Mouse (Mus musculus) gonadal fat pad, adult 2 months (tissue): ENCODE measurements around the gene Lemd1. TPM values are rescaled to one million over a fixed set of nuclear protein-coding genes. Genes with fewer than 3 reads are reported as not detected.
A peak's percentile ranks its signal among the peaks of the same experiment; 100 is the strongest.
"Not testable (repeated sequence)": the region's sequence is repeated elsewhere in the genome, so short reads cannot be mapped to it uniquely, and the experiment has no call there.

Experiments used
- DNase-seq: peaks from one replicate; pipeline ENCODE4 v3.0.0-alpha.2; 2012; ENCODE audit warnings: low read depth
- polyA plus RNA-seq: library from polyadenylated mRNA; depleted of rRNA; stranded (reverse); fragments of >200 nt; gene quantifications from 2 replicates; pipeline ENCODE4 v1.2.3, GENCODE M21; 2012; rRNA removed

The Lemd1 gene
- 1.1 and 1.4 TPM in 2 replicates for polyA plus RNA-seq

DNA sequence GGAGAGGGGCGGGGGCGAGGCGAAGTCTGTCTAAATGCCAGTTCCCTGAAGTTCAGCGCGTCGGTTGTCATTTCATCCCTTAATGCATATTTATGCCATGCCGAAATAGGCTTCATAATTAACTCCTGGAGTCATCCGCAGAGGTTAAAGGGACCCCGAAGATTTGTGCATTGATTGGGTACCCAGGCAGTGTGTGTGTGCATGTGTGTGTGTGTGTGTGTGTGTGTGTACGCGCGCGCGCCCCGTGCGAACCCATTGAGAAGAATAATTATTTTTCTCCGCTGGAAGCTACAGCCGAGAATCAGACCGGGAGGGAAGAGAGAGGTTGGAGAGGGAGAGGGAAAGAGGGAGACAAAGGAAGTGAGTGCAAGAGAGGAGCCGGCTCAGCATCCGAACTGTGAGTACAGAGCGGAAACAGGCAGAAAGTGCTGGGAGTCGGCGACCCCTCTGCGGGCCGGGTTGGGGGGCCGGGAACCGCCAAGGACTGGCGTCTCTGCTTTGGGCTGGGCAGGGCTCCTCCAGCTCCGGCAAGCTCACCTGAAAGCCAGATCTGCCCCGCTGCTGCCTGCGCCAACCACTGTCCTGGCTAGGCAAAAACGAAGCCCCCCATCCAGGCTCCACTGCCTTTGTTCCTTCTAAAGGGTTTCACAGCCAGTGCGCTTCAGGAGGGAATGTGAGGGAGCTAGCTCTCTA is at the start of gene Lemd1, which contains the start of gene AC124108.1:
TSS of gene Lemd1 (plus strand) at position 339 of the 693 bp plus-strand sequence.
TSS of gene AC124108.1 (plus strand) at position 365 of the 693 bp plus-strand sequence.
- DNase-seq, result no peak

DNA sequence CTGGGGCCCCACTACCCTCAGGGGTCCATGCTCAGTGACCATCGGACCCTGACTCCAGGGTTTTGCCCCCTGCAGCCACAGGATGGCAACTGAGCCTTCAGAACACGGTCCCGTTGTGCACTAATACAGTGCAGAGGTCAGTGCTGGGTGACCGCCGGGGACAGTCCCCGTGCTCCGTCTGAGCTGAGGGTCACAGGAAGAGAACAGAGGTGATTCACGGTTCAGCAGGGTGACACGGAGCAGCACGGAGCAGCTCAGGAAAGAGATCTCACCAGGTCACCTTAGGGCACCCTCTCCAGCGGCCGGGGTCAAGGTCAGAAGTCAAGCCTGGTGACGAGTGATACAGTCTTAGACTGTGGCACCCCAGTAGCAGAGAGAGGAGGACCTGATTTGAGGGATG is 49.5 kb upstream of the Lemd1 start:
- no peak for DNase-seq

DNA sequence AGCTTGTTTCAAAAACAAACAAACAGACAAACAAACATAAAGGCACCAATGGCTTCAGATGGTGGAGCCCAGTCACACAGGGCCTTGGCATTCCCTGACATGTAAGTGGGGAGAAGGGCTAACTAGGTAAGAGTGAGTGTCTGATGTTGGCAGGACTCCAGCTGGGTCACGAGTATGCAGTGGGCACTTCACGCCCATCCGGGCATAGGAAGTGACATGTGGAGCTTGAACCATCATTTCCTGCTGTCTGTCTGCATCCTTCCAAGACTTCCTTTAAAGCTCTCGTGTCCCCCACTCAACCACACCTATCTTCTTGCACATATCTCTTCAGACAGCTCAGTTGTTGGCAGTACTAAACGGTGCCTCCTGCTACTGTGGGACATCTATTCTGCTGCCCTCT is 48.2 kb upstream of the Lemd1 start:
- DNase-seq, result no peak

DNA sequence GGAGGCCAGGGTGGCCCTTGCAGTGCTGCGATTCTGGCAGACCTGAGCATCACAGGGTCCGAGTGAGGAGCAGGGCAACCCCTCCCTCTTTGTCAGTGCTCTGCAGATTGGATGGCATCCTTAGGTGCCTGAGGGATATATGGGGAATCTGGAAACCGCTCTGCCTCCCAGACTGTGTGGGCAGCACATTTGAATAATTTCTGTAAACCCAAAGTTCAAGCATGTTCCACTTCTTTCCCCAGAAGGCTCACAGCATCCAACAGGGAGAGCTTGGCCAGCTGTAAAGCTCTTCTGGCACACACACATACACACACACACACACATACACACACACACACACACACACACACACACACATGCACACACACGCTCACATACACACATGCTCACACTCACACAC is 47.5 kb upstream of the Lemd1 start:
- no peak for DNase-seq

DNA sequence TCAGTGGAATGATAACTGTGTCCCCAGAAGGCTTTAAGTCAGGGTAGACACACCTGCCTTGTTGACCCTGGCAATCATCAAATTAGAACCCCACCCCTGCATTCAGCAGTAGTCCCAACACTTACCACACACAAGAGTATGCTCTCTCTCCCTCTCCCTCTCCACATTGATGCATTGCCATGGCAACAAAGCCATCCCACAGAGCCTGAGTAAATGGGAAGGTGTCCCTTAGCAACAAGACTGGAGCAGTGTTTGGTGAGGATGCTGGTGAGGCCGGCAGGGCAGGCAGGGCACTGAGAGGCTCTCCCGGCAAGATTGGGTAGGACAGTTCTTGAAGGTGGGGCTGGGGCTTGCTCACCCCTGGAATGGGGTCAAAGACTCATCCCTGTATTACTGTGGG is 47.0 kb upstream of the Lemd1 start:
- DNase-seq, result no peak

DNA sequence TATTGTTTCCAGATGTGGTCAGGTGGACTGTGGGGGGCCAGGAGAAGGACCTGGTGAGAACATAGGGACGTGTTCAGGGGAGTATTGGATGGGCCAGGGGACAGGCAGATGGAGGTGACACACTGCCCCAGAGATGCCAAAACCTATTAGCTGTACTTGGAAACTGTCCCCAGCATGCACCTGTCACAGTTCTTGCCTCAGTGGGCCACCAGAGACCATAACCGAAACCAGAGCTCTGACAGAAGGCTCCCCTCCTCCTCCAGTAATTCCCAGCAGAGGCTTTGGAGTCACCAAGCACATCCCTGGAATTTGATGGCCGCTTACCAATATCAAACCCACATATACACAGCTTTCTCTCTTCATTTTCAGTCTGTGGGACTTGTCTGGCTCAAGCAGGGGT is 46.4 kb upstream of the Lemd1 start:
- no peak for DNase-seq

DNA sequence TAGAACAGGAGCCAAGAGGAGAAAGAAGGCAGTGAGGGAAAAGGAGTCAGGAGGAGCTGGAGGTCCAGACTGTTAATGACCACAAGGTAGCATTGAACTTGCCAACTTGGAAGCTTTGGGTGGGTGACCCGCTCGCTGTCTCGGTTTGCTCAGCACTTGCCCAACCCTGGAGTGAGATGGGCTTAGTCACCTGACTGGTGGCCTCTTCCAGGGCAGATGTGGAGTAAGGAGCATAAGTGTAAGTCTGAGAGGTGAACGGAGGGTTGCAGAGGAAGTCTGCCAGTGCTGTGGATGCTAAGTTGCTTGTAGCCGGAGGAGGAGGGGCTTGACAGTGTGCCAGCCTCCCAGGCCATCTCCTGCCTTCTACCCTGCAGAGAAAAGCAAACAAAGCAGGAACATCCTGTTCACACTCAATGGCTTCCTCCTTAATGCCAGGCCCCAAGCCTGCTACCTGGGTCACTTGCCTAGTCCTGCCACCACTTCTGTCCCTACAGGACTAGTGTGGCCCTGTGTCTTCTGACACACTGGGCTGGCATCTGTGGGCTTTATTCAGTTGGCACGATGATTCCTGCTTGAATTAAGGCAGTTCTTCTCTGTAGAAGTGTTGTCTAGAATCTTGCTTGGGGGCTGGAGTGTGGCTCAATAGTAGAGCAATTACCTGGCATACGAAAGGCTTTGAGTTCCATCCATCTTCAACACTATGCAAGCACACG is 45.1 kb upstream of the Lemd1 start:
- DNase-seq, result peak; percentile 99

DNA sequence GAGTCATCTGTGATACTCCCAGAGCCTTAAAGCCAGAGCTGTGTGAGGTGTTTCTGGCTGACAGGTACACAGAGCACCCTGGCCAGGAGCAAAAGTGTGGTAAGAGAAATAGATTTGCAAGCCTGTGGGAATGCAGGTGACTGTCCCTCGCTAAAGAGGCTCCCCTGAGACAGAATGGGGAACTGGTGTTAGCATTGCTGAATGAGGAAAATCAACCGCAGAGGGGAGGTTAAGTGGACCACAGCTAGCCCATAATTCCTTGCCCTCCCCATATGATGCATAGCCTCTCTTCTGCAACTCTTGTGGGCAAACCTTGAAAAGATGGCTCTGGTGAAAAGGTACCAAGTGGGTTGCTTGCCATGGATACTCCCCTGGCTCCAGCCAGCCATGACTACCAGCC is 41.8 kb upstream of the Lemd1 start:
- DNase-seq, result no peak

DNA sequence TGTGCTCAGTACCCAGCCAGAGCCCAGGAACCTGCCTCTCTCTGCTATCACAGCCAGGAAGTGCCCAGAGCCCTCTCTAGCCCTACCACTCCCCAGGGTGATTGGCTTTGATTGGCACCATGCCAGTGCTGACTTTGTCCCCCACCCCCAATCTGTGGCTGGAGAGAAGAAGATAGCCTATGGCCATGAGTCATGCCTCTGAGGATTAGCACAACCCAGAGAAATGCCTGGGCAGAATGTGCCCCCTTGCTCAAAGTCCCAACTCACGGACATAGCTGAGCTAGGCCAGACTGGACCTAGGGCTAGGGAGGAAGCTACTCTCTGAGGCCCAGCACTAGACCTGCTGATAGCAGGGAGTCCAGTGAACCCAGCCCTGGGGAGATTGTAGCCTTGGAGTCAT is 41.1 kb upstream of the Lemd1 start:
- no peak for DNase-seq

DNA sequence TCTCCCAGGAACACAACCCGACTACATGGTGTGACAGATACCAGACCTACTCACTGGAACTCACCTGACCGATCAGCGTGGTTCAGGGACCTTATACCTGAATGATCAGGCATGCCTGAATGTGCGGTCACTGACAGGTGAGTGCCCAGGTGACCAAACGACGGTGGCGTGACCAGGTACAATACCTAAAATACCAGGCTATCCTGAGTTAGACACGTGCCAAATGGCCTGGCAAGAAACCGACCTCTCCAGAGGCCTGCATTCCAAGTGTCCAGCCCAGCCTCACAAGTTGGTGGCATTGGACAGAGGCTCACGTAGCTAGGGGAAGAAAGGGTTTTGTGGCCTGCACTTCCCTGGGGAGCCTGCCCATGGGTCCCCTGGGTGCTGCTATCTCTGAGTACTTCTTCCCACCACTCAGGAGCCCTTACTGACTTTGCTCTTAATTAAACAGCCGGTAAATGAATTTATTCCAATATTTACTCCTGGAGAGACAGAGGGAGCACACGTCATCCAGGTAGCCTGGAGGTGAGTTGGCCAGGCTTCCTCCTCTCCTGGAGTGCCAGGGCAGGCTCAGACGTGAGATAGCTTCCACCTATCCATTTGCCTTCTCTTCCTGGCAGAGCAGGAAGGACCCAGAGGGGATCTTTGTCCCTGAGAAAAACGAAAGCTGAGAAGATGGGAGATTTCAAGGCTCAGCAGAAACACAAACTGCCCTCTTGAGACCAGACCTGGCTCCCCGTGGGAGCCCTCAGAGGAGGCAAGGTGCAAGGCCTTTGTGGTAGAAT is 40.2 kb upstream of the Lemd1 start:
- peak; percentile 79 for DNase-seq

DNA sequence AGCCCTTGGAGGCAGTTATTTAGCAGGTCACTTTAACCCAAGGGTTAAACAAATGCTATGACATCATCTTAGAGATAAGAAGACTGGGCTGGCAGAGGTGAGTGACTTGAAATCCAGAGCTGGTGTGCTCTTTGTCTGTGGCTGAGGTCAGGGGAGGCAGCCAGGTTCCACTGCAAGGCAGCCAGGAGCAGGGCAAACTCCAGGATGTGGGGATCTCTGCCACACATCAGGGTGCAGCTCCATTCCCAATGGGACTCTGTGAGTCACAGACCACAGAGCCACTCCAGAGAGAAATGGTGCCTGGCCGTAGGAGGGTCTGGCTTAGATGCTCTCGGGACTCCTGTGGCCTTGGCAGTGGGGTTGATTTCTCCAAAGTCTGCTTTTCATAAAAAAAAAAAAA is 39.3 kb upstream of the Lemd1 start:
- no peak for DNase-seq

DNA sequence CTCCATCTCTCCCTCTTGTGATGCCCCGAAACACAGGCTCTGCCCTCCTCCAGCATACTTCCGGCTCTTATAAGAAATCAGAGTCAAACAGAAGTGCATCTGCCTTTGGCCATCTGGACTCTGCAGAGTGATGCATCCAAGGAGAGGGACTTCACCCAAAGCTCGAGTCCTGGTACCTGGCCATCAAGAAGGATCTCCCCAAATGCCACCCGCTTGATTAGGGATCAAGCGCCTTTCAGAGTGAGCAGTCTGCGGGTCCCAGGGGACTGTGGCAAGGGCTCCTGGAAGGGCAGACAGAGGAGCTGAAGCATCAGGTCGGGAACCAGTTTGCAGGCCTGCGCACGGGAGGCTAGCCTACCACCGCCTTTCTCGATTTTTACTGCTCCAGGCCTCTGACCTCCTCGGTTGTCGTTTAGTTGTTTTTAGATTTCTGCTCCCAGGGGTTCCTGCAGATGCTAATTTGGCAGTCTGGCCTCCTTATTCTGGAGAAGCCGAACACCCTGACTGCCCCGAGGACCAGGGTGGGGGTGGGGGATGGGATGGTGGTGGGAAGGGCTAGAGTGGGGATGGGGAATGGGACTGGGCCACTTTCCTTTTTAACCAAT is 38.0 kb upstream of the Lemd1 start:
- DNase-seq, result no peak

DNA sequence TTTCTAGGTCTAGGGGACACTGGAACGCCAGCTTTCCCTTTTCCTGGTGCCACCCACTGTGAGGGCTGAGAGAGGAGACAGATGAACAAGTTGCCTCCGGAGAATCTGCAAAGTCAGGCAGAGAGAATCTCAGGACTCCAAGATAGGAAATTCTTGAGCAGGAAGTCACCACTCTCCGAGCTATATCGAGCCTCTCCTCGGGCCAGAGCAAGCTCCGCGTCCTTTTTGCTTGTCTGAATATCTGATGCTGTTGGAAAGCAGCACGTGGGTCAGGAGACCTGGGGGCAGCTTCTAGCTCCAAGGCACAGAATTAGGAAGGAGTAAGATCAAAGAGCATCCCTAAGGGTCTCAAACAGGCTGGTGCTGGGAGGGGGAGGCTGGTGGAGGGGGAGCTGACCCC is 37.5 kb upstream of the Lemd1 start:
- no peak for DNase-seq

DNA sequence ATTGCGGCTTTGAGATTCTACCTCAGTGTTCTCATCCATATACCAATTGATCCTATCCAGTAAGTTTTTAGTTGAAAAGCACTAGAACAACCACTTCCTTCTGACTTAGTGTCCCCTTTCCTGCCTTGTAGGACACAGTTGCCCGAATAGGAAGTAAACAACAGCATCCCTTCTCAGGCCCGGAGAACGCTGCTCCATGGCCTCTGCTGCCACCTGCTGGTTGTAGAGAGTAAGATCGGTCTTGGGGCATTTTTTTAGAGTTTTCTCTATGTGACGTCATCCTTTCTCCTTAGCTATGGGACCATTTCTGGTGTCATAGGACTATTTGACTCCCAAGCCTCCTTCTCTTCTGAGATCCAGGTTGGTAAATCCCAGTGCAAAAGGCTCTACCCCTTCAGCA is 35.5 kb upstream of the Lemd1 start:
- no peak for DNase-seq

DNA sequence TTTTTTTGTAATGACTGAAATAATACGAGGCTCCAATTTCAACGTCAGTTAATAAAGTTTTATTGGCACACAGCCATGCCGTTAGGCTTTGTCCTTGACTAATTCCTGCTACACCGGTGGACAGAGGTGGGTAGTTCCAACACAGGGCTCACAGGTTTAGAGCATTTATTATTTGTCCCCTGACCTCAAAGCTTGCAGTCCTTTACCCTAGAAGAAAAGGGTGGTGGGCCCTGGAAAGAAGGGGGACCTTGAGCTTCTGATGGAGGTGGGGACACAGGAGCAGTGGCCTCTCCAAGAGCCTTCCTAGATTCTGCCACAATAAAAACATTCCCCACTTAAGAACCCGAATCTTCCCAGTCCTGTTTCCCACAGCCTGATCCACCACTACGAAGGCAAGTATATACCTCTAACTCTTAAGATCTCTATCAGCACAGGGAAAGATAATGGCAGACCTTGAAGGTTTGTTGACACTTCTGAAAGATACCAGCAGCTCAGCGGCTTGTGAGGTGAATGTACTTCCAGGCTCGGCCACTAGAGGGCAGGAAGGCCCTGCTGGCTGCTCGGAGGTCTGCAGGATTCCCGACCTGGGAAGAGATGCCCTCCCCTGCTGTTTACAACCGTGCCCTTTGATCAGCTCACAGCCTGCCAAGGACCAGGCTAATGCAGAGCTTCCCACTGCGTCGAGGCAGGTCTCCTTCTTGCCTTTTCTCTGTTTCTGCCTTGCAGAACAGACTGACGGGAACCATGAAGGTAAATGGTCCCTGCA is 34.0 kb upstream of the Lemd1 start:
- DNase-seq, result no peak

DNA sequence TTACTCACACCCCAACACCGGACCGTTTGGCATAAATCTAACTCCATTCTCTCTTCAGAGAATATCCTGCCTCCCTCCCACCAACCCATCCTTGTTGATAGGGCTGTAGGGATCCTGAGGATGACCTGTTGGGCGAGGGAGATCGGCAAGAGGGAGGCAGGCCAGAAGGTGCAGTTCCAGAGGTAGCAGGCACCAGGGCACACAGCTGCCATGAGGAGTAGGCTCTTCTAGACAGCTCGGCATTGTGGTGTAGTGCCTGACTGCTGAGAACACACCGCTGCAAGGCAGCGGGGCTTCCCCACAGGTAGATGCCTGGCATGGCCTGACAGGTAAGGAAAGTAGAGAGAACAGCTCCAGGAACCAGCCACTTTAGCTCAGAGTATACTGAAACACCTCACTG is 33.4 kb upstream of the Lemd1 start:
- DNase-seq, result no peak

DNA sequence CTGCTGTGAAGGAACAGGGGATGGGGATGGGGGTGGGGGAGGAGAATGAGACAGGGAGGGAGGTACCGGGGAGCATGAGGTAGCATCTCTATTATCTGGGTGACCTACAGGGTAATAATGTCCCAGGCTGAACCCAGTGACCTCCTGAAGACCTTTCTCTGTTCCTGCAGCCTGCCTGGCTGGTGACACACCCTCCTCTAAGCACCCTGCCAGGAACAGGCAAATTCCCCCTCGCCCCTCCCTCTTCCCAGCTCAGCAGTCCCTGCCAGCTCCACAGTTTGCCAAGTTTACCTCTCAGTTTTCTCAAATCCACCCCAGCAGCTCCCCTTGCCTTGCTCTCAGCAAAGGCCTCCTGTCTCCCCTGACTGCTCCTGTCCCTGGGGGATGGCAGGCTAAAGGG is 32.5 kb upstream of the Lemd1 start:
- DNase-seq, result no peak

DNA sequence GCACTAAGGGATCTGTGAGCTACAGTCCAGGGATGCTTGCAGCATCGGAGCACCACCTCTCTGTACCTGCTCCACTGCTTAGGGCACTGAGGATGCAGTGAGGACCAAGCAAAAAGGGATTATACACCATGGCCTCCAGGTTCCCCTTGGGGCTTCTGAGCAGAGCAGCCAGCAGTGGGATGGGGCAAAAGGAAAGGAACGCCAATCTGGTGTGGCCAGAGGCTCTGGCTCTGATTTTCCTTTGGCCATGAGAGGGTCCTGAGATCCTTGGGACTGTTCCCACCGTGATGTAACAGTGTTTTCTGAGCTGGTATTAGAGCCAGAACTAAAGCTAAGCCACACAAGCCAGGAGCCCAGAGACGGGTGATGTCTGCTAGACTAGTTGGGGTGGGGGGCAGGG is 31.6 kb upstream of the Lemd1 start:
- no peak for DNase-seq

DNA sequence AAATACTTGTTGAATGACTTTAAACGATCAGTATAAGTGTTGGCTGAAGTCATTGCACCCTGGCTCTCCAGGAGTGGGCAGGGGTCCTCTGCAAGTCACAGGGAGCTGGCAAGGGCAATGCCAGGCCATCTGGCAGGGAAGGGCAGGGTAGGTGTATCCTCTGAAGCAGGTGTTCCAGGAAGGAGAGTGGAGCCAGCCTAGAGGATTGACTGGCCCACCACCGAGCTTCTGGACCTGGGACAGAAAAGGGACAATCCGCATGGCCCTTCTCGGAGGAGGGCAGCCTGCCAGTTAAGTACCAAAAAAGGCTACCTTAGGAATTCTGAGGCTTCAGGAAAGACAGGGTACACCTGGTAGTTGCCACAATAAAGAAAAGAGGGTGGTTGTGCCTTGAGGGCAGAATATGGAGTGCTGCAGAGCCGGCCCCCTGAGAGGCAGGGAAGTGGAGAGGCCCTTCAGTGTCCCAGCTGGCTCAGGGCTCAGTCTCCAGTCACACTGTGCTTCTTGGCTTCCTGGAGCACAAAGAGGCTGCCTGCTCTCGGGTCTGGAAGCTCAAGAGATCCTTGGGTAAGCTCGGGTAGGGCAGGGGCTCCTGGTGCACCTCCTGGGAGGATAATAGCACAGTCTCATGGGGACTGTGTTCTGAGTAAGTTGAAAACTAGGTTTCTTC is 29.9 kb upstream of the Lemd1 start:
- no peak for DNase-seq

DNA sequence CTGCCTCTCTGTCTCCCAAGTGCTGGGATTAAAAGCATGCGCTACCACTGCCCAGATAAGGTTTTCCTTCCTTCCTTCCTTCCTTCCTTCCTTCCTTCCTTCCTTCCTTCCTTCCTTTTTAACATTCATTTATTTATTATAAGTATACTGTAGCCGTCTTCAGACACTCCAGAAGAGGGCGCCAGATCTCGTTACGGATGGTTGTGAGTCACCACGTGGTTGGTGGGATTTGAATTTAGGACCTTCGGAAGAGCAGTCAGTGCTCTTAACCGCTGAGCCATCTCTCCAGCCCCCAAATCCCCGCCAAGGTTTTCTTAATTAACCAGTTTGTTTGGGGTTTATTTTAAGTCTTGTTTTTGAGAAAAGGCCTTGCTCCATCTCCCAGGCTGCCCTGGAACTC is 28.6 kb upstream of the Lemd1 start:
- not testable (repeated sequence) for DNase-seq
